Mouse (Mus musculus): ENCODE data around the gene Nutf2-ps1.

Nutf2-ps1 gene

DNA sequence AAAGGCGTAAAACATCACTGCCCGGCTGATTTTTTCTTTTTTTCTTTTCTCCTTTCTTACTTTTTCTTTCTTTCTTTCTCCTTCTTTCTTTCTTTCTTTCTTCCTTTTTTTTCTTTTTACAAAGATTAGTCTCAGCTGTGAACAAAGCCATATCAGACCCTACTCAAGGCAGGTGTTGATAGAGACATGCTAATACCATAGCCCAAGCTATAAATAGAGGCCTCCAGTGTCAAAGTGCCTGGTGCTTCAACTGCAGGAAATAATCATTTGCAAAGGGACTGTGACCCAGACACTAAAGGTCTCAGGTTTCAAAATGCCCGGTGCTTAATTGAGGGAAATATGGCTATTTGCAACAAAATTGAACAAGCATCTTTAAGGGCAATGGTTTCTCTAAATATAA is 20.3 kb downstream of the Nutf2-ps1 start:
- peak; percentile 41 for DNase-seq

DNA sequence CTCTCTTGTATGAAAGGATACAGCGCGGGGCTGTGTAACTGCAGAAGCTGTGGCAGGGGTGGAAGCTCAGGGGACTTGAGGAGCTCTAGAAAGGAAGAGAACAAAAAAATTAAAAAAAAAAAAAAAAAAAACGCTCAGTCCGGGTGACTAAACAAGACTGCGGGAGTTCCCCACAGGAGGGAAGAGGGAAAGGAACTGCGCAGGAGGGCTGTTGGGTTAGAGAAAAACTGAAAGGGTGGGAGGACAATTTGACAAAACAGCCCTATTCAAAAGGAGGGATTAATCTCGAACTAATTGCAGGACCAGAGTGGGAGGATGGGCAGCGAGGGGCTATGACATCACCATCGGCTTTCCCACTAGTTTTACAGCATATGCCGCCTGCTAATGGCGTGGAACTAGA is 21.0 kb downstream of the Nutf2-ps1 start:
- peak; percentile 65 for DNase-seq

GRCm38 (mm10) chr19:53565565-53566277 is 23.1 kb downstream of the Nutf2-ps1 start:
- peak; percentile 75 for DNase-seq

DNA sequence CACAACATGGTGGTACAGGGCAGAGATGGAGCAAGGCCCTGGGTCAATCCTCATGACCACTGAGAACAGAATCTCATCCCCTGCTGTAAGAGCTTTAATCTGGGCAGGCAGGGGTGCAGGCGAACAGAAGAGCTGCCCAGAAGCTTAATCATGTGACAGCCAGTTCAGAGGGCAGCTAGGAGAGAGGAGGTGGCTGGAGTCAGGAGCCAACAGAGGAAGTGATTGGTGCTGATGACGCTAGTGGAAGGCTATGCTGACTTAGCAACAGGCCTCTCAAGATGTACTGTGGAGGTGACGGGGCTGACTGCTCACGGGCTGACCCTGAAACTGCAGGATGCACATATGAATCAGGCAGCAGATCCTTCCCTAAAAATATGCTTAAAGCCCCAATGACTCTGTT is 24.7 kb downstream of the Nutf2-ps1 start:
- DNase-seq: peak; percentile 78

- DNase-seq: peak; percentile 70
Measured at GRCm38 (mm10) chr19:53560436-53560835, 28.4 kb downstream of the Nutf2-ps1 start.

DNA sequence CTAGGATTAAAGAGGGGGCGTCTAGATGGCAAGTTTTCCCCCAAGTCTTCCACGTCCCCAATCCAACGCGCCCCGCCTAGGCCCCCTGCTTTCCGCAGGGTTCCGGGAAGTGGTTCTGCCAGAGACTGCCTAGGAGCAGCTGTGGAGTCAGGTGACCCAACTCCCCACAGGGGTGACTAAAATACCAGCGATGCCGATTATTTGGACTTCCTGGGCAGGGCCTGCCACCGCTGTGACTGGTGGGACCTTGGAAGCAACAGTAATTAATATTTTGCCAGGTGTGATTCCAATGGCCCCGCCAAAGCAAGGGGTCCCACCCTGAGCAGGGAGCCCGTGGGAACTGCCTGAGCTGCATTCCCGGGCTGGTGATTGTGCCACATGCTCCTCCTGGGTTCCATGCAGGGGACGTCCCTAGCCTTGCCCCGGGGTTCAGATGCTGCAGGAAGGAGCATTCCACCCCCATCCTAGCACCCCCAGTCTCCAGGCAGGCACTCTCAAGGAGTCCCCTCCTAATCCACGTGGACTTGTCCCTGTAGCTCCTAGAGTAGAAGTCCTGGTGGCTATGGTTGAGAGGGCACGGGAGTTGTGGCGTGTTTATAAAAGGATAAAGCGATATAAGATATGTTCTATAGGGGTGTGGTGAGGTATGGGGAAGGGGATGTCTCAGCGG is 31.5 kb downstream of the Nutf2-ps1 start:
- peak; percentile 92 for DNase-seq

- DNase-seq: peak; percentile 71
Measured at GRCm38 (mm10) chr19:53556841-53557240, 32.0 kb downstream of the Nutf2-ps1 start.

DNA sequence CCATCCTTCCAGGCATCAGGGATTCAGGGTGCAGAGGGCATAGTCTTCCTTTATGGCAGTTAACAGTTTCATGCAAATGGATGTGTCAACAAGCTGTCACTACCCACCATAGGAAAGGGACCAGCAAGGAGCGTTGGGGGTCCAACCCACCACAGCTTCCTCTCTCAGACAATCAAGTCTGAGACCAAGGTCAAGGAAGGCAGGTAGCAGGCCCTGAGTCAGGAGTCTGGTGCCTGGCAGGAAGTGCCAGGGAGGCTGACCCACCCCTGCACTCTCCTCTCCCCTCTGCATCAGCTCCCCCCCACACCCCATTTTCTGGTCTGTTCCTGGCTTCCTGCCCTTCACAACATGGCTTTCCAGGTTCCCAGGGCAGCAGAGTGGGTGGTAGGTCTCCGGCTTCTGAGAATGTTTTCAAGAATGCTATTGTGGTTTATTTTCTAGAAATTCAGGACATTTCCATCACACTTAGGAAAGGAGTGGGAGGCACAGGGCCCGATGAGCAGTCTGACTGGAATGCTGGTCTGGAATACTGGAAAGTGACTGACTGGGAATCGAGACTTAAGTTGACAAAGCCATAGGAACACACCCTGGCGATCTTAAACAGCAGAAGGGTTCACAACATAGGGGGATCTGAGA is 33.8 kb downstream of the Nutf2-ps1 start:
- DNase-seq: no peak

DNA sequence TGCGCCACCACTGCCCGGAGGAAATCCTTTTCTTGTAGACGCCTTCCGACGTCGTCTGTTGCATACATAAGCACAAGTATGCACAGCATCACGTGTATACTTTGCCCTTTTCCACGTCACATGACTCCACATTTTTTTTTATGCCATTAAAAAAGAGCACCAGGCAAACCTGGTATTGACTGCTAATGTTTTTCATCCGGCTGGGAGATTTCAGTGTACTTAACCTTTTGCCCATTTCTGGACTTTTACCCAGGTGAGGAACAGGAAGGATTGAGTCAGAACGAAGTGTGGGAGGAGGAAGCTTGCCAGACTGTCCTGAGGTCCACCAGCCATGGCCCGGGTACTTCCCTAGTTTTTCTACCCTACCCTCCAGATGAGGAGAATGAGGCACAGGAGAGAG is 34.5 kb downstream of the Nutf2-ps1 start:
- DNase-seq: no peak

DNA sequence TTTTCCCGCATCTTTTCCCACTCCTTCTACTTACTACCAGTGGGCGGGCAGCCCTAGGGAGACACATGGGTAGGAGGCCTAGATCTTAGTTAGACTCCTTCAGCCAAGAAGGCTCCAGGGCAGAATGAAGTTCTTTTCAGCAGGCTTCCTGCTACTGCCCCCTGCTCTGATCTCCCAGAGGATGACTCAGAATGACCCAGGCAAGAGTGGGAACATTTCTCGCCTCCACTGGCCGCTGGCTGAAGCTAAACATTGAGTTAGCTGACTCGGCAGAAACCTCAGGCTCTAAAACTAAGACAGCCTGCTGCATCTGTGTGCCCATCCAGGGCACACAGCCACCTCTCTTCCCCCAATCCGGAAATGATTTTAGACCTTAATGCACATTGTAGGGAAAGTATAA is 36.1 kb downstream of the Nutf2-ps1 start:
- no peak for DNase-seq

- no peak for DNase-seq
Measured at GRCm38 (mm10) chr19:53552216-53552786, 36.6 kb downstream of the Nutf2-ps1 start.

DNA sequence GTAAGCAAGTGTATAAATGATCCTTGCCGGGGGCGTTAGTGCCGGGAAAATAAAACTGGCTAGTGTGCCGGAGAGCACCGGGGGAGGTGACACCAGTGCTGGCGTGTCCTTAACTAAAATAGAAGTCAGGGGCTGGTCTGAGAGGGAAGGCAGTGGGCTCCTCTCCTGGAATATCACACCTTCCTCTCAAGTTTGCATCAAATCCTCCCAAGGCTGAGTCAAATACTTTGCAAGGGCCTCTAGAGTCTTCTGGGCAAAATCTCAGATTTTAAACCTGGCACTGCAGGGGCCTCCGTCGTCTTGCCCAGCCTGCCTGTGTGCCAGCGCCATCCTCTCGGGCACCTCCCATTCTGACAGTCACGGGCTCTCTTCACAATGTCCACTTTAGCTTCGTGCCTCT is 37.9 kb downstream of the Nutf2-ps1 start:
- DNase-seq: no peak

DNA sequence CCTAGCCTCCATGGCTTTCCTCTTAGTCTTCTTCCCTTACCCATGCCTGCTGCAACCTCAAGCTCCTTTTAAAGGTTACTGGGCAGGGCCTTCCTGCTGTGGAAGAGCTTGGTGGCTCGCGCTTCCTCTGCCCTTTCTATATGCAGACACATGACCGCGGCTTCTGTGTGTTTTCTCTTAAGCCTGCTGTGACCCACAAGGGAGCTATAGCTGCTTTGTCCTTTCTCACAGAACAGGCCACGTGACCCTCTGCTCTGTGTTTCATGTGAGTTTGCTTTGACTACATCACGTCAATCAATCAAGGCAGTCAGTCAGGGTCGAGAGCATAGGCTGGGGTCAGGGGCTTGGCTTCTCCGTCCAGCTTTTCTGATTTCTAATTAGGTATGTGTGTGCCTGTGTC is 41.3 kb downstream of the Nutf2-ps1 start:
- DNase-seq: no peak

- DNase-seq: no peak
Measured at GRCm38 (mm10) chr19:53544923-53545561, 43.8 kb downstream of the Nutf2-ps1 start.

GRCm38 (mm10) chr19:53543602-53544001 is 45.3 kb downstream of the Nutf2-ps1 start:
- no peak for DNase-seq

GRCm38 (mm10) chr19:53539296-53539695 is 49.6 kb downstream of the Nutf2-ps1 start:
- no peak for DNase-seq

- DNase-seq: no peak
Measured at GRCm38 (mm10) chr19:53538796-53539195, 50.1 kb downstream of the Nutf2-ps1 start.

All from heart, adult 11 months (tissue).